Mouse (Mus musculus): Measurements from ENCODE around the gene Notch2.
"Not testable (repeated sequence)": the region's sequence is repeated elsewhere in the genome, so short reads cannot be mapped to it uniquely, and the experiment has no call there.

DNA sequence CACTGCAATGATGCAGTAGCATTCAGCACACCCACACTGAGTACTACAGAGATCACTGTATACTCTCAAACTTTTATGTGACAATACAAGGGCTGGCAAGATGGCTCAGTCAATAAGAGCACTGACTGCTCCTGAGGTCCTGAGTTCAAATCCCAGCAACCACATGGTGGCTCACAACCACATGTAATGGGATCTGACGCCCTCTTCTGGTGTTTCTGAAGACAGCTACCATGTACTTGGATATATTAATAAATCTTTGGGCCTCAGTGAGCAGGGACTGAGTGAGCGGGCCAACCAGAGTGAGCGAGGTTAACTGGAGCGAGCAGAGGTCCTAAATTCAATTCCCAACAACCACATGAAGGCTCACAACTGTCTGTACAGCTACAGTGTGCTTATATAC is 118.8 kb downstream of the Notch2 start:
- TF ChIP-seq MXI1 (IDR thresholded peaks at IDR 0.05; ENCODE audit: low read depth, low read length); ZMIZ1 (IDR thresholded peaks at IDR 0.05; ENCODE audit: low read depth, low read length); EP300 (IDR thresholded peaks at IDR 0.05; ENCODE audit: low read length); RCOR1 (conservative IDR thresholded peaks at IDR 0.05; ENCODE audit: low read depth, low read length); CHD1 (IDR thresholded peaks at IDR 0.05; ENCODE audit: low read depth, low read length); SMC3 (IDR thresholded peaks at IDR 0.05; ENCODE audit: low read depth, low read length); ELF1 (IDR thresholded peaks at IDR 0.05; ENCODE audit: low read depth, low read length); TCF12 (IDR thresholded peaks at IDR 0.05; ENCODE audit: low read depth, low read length); MAZ (IDR thresholded peaks at IDR 0.05; ENCODE audit: low read depth, low read length); NELFE (IDR thresholded peaks at IDR 0.05; ENCODE audit: low read depth, low read length); PAX5 (IDR thresholded peaks at IDR 0.05; ENCODE audit: low read length); MAFK (IDR thresholded peaks at IDR 0.05; ENCODE audit: insufficient replicate concordance, low read length); POLR2A (IDR thresholded peaks at IDR 0.05; ENCODE audit: low read depth, low read length): not testable (repeated sequence)
- peak in 1 of 2 experiments; percentile 22; a peak in 1 of 4 replicates for TF ChIP-seq CTCF (conservative IDR thresholded peaks at IDR 0.05 in 1 of 2, IDR thresholded peaks at IDR 0.05 in 1 of 2; ENCODE audit: low read depth in 2 of 2, low read length in 2 of 2)

All from CH12.LX (cell line).